Mouse (Mus musculus) thymus, adult 2 months (tissue): ENCODE measurements around the gene Kansl1l. TPM values are rescaled to one million over a fixed set of nuclear protein-coding genes. Genes with fewer than 3 reads are reported as not detected.
"Not testable (repeated sequence)": the region's sequence is repeated elsewhere in the genome, so short reads cannot be mapped to it uniquely, and the experiment has no call there.

Experiments used
- DNase-seq: peaks from one replicate; pipeline ENCODE4 v3.0.0; 2021
- H3K27ac ChIP-seq: fragments of 200-500 bp; 2 replicates; pipeline ENCODE4 v1.5.1; 2012; ENCODE audit warnings: low read length, control low read depth; ENCODE audit not compliant: control insufficient read depth, insufficient read depth
- H3K27me3 ChIP-seq: fragments of 200-500 bp; 2 replicates; pipeline ENCODE4 v1.6.1; 2012; ENCODE audit warnings: mild to moderate bottlenecking, low read length, moderate library complexity, mixed read lengths; ENCODE audit not compliant: control insufficient read depth, insufficient read depth
- H3K36me3 ChIP-seq: fragments of 200-500 bp; 2 replicates; pipeline ENCODE4 v1.6.1; 2012; ENCODE audit warnings: mild to moderate bottlenecking, low read length, moderate library complexity; ENCODE audit not compliant: control insufficient read depth, insufficient read depth
- H3K4me1 ChIP-seq: fragments of 200-500 bp; replicated peaks from 2 replicates; pipeline ENCODE4 v1.6.1; 2012; ENCODE audit warnings: low read length; ENCODE audit not compliant: control insufficient read depth, insufficient read depth
- H3K4me3 ChIP-seq: fragments of 200-500 bp; 2 replicates; pipeline ENCODE4 v1.5.1; 2012; ENCODE audit warnings: mild to moderate bottlenecking, low read length, control low read depth, moderate library complexity; ENCODE audit not compliant: control insufficient read depth, insufficient read depth
- CTCF ChIP-seq: fragments of 200-500 bp; IDR thresholded peaks from 2 replicates; pipeline ENCODE4 v1.5.1; 2012; ENCODE audit warnings: mild to moderate bottlenecking, control low read depth, low read length, moderate library complexity, borderline replicate concordance; ENCODE audit not compliant: control insufficient read depth, poor library complexity, insufficient read depth; ENCODE audit errors: extremely low read depth
- POLR2A ChIP-seq: fragments of 200-500 bp; IDR thresholded peaks from 2 replicates; pipeline ENCODE4 v1.6.1; 2012; ENCODE audit warnings: mild to moderate bottlenecking, low read length, control low read depth, moderate library complexity; ENCODE audit not compliant: control insufficient read depth, poor library complexity, insufficient read depth; ENCODE audit errors: extremely low read depth
- WGBS: fragments of 180-500 bp; shearing (Covaris S2); methylation state at CpG from one replicate; pipeline ENCODE4 v1.1.7; 2018; 5-methylcytosine and 5-hydroxymethylcytosine counted together
- polyA plus RNA-seq: library from polyadenylated mRNA; depleted of rRNA; stranded (reverse); fragments of >200 nt; gene quantifications from 2 replicates; pipeline ENCODE4 v1.2.3, GENCODE M21; 2012

Gene Kansl1l
- polyA plus RNA-seq, 1 experiment: 13.1 TPM

DNA sequence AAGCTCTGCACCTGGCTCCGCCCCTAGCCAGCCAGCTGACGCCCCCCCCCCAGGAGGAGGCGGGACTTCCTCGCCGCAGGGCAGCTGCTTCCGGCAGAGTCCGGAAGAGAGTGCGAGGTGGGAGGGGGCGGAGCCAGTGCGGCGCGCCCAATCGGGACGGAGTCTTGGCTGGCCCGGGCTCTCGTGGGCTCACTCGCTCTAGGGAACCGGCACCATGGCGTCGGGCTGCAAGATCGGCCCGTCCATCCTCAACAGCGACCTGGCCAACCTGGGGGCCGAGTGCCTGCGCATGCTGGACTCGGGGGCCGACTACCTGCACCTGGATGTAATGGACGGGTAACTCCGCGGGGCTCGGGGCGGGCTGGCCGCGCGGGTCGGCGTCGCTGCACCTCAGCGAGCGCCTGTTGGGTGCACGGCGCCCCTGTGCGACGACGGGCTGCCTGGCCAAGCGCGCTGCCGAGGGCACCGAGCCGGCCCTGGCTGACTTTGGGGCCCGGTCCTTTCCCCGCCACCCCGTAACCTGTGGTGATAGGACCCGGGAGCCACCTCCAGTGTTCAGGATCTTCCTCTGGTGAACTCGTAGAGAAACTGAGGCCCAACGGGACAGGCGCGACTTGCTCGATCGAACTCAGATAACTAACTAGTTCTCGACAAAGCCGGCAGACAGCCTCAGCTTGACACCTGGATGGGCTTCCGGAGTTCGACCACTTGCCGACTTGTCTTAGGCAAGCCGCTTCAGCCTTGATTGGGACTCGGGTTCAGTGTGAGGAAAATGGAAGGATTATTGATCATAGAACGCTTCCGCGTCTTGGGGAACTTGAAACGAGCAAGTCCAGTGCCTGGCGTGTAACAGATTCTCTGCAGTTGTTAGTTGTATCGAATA, 116.4 kb downstream of the Kansl1l start, which contains the start of gene Rpe:
TSS of gene Rpe (plus strand) at position 139 of the 883 bp plus-strand sequence.
- Histone ChIP-seq H3K4me3 (peak within 1 kb of the TSS; percentile 68), H3K27ac (peak within 1 kb of the TSS; percentile 33), H3K27me3 (no peaks in the 10 kb centered on the region), H3K36me3 (peaks cover 5% of the 10 kb centered on the region; the same call in 1 of the 2 replicates), H3K4me1 (peaks cover 4% of the 10 kb centered on the region; the same call in 1 of the 2 replicates)
- TF ChIP-seq POLR2A: peak; percentile 83
- peak; percentile 34; the same call in 1 of the 2 replicates for TF ChIP-seq CTCF
- WGBS: under 1% methylated on average over 73 of the region's 73 CpGs
- DNase-seq: peak; percentile 93

DNA sequence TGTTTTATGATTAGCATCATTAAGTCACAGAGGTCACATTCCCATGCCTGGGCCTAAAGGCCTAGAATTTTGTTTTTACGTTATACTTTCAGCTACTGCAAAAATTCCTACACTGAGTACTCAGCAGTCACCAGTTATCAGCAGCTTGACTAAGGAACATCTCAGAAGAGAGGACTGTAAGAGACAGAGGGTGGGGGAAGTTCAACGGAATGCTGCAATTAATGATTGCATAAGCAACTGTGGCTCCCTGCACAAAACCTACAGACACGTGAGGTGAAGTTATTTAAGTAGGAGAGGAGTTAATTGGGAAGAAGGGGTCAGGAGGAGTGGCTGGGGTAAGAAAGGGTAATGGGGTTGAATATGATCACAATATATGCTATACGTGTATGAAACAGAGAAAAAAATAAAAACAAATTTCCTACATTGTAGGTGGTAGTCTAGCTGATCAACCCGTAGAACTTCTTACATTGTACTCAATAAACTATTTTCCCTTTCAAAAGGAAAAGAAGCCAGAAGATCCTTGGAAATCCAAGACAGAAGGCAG, 117.1 kb downstream of the Kansl1l start:
- no peak overlapping the region for H3K4me3 ChIP-seq
- no peak for DNase-seq

DNA sequence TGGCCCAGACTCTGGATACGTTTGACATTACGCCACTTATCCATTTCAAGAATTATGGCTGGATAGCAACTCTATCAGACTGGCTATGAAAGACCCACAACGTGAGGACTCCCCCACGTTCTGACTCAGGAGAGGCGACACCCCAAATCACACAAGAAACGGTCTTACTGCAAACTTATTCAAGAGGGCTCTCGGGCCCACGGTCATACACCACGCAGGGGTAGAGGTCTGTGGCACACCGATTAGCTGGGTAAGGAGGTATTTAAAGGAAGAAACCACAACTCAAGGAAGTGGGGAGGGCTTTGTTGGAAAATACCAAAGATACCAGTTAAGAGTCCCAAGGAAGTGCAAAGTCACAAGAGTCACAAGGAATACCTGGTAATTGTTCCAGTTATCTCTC, 117.7 kb downstream of the Kansl1l start:
- WGBS: 97% methylated on average over 10 of the region's 10 CpGs
- not testable (repeated sequence) for H3K27ac ChIP-seq, H3K4me1 ChIP-seq, DNase-seq, H3K27me3 ChIP-seq, H3K4me3 ChIP-seq, H3K36me3 ChIP-seq

More for the DNA sequence above, 117.1 kb downstream of the Kansl1l start:
- WGBS: 77% methylated on average over 5 of the region's 5 CpGs
- H3K27me3 ChIP-seq: no peaks in the 10 kb centered on the region
- no peak overlapping the region for H3K27ac ChIP-seq
- peaks cover 5% of the 10 kb centered on the region; the same call in 1 of the 2 replicates for H3K36me3 ChIP-seq
- TF ChIP-seq POLR2A: no peak
- TF ChIP-seq CTCF: no peak
- H3K4me1 ChIP-seq: peaks cover 4% of the 10 kb centered on the region; the same call in 1 of the 2 replicates

DNA sequence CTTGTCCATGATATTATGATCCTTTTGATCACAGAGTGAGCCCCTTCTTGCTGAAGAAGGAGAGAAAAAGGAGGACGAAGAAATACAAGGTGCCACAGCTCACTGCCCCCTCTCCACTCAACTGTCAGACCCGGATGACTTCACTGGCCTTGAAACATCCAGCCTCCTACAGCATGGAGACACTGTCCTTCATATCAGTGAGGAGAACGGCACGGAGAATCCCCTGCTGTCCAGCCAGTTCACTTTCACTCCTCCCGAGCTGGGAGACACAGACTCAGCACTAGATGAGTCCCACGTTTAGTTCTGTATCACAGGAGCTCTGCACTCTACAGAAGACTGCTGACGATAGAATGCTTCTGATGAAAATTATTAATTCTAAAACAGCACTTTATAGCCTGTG, 122.1 kb downstream of the Kansl1l start:
- DNase-seq: no peak
- Histone ChIP-seq H3K27ac (no peak overlapping the region), H3K4me3 (no peak overlapping the region), H3K36me3 (no peaks in the 10 kb centered on the region), H3K27me3 (no peaks in the 10 kb centered on the region), H3K4me1 (no peaks in the 10 kb centered on the region; the same call in 1 of the 2 replicates)
- WGBS: 94% methylated on average over 7 of the region's 7 CpGs
- TF ChIP-seq POLR2A: no peak
- no peak for TF ChIP-seq CTCF

DNA sequence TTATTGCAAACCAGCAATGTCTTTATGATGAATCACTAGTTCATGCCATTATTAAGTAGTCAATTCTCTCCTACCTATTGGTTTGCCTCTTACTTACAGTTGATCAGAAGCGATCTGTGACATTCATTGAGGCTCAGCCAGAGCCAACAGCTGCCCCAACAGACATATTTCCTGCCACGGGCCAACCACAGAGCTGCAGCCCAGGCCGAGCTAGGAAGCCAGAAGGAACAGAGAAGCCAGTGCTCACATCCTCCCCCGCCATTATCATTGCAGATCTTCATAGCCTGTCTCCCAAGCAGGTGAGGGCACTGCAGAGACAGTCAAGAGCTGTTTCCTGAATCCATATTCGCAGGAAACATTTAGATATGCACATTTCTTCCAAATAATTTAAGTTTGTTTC, 123.1 kb downstream of the Kansl1l start:
- 7% methylated on average over 5 of the region's 5 CpGs for WGBS
- Histone ChIP-seq H3K36me3 (no peaks in the 10 kb centered on the region), H3K4me1 (no peaks in the 10 kb centered on the region; the same call in 1 of the 2 replicates), H3K27me3 (no peaks in the 10 kb centered on the region), H3K4me3 (no peak overlapping the region), H3K27ac (no peak overlapping the region)
- no peak for TF ChIP-seq CTCF
- no peak for TF ChIP-seq POLR2A
- peak; percentile 7 for DNase-seq

DNA sequence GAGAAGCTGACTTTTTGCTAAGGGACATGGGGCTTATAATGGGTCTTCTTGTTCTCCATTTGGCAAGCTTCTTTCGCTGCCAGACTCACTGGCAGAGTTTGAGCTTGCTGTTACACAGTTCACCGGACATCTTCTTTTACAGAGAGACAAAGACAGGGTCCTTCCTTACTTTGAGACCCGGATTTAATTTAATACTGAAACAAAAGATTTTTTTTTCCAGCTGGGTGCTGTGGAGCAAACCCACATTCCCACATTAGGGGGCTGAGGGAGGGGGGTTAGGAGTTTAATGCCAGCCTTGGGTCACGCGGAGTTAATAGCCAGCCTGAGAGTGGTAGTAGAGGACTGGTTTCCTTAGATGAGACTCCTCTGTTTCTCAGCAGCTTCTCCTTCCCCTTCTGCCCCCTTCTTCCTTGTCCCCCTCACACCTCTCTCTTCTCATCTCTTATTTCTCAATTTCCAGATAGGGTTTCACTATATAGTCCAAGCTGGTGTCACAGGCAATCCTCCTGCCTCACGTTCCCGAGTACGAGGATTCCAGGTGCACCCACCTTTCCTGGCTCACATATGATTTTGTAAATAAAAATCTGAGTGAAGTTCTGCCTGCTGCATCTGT, 124.5 kb downstream of the Kansl1l start:
- Histone ChIP-seq H3K27me3 (no peaks in the 10 kb centered on the region), H3K4me1 (no peaks in the 10 kb centered on the region; the same call in 1 of the 2 replicates), H3K27ac (no peak overlapping the region), H3K36me3 (no peaks in the 10 kb centered on the region), H3K4me3 (no peak overlapping the region)
- TF ChIP-seq POLR2A: no peak
- no peak for TF ChIP-seq CTCF
- DNase-seq: no peak
- WGBS: 93% methylated on average over 8 of the region's 8 CpGs
